ENCODE assay signal across 19 mouse cellular contexts in the genomic region with DNA sequence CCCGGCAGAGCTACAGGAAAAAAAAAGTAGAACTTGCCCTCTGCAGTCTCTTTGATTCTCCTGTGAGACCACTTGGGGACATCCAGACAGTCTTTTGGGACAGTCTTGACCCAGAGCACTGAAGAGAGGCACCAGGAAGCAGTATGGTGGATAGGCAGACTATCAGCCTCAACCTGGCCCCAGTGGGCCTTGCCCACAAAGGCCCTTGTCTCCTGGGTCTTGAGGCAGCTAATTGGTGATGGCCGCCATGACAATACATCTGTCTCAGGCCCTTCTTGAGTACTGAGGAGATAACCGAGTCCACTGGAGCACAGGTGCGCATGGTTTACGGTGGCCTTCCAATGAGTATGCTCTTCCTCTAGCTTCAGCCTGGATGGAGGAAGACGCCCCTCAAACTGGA.
A peak's percentile ranks its signal among the peaks of the same experiment; 100 is the strongest.
DNase-seq lines count a peak whose midpoint lies in the region; ATAC-seq and TF ChIP-seq lines count a peak whose summit lies in the region.
"Had no signal": no experiment of that assay in that cellular context is flagged by ENCODE, and none has a peak within 500 bp of the region (broad histone marks: within the 10 kb centered on the region; RNA-seq: fewer than 3 reads in every experiment).

No protein-coding gene starts in this region.

- no peaks in the 10 kb centered on the region for H3K79me2 ChIP-seq in heart, adult 2 months (replicated peaks; ENCODE audit: control insufficient read depth, insufficient read depth, low read length)

- H3K27me3 ChIP-seq in heart, embryonic 10.5 days (ENCODE audit: insufficient read depth, poor library complexity, severe bottlenecking) = no peaks in the 10 kb centered on the region
- H3K27me3 ChIP-seq in heart, embryonic 16.5 days (ENCODE audit: control insufficient read depth, insufficient read depth, low read length) = no peaks in the 10 kb centered on the region
- H3K27me3 ChIP-seq in heart, adult 2 months (ENCODE audit: control insufficient read depth, insufficient read depth, low read length) = no peaks in the 10 kb centered on the region
- H3K27me3 ChIP-seq: forebrain, embryonic 12.5 days; hindbrain, embryonic 13.5 days; liver, embryonic 15.5 days; lung, embryonic 15.5 days; neural tube, embryonic 12.5 days had no signal

- no peak for DNase-seq in heart, embryonic 10.5 days (ENCODE audit: low spot score)
- no peak for DNase-seq in heart, postnatal 10 days
- DNase-seq in heart, adult 2 months = no peak
- peak; percentile 47 for DNase-seq in thymus, postnatal 25 days
- no peak for DNase-seq in thymus, adult 18-20 months
- peak; percentile 52 for DNase-seq in thymus, postnatal 4 days
- DNase-seq in gastrocnemius, adult 2 months = no peak
- DNase-seq: adrenal gland, adult 2 months; cerebellum, adult 11-12 months; kidney, adult 18-20 months; liver; midbrain, embryonic 14.5 days had no signal

- no peak overlapping the region for H3K4me3 ChIP-seq in heart, embryonic 10.5 days
- H3K4me3 ChIP-seq in heart, embryonic 16.5 days (ENCODE audit: low read length) = no peak overlapping the region
- no peak overlapping the region for H3K4me3 ChIP-seq in heart, adult 2 months
- no peak overlapping the region for H3K4me3 ChIP-seq in gastrocnemius, adult 2 months
- H3K4me3 ChIP-seq: forebrain, embryonic 12.5 days; hindbrain, embryonic 13.5 days; liver, embryonic 15.5 days; lung, embryonic 15.5 days; neural tube, embryonic 12.5 days had no signal

- H3K27ac ChIP-seq in heart, embryonic 10.5 days = peak overlapping the region; percentile 79
- peak overlapping the region; percentile 76 for H3K27ac ChIP-seq in heart, embryonic 16.5 days (ENCODE audit: low read length)
- no peak overlapping the region for H3K27ac ChIP-seq in heart, adult 2 months
- no peak overlapping the region for H3K27ac ChIP-seq in gastrocnemius, adult 2 months
- H3K27ac ChIP-seq: forebrain, embryonic 12.5 days; hindbrain, embryonic 13.5 days; liver, embryonic 15.5 days; neural tube, embryonic 12.5 days; stomach, postnatal 0 days had no signal

- 64% methylated on average over 6 of the region's 6 CpGs for WGBS in heart, embryonic 10.5 days
- 61% methylated on average over 6 of the region's 6 CpGs for WGBS in heart, embryonic 16.5 days
- WGBS in heart, adult 2 months = 85% methylated on average over 6 of the region's 6 CpGs

- H3K4me2 ChIP-seq in heart, embryonic 16.5 days (ENCODE audit: low read depth, low read length) = peak overlapping the region; percentile 53
- H3K4me2 ChIP-seq: forebrain, embryonic 12.5 days; hindbrain, embryonic 13.5 days; liver, embryonic 15.5 days; lung, embryonic 15.5 days; neural tube, embryonic 12.5 days had no signal

- TF ChIP-seq EP300 in heart, adult 2 months (IDR thresholded peaks at IDR 0.05; ENCODE audit: insufficient read depth, low read depth, low read length) = no peak

- TF ChIP-seq POLR2A in heart, adult 2 months (IDR thresholded peaks at IDR 0.05; ENCODE audit: insufficient read depth, low read depth, low read length) = no peak

- ATAC-seq in heart, embryonic 16.5 days (replicated peaks; ENCODE audit: extremely low read depth, insufficient read depth, low FRiP score) = no peak

- no peaks in the 10 kb centered on the region for H3K9me3 ChIP-seq in heart, embryonic 10.5 days
- H3K9me3 ChIP-seq in heart, embryonic 16.5 days (replicated peaks; ENCODE audit: control insufficient read depth, low read length) = no peaks in the 10 kb centered on the region
- H3K9me3 ChIP-seq: forebrain, embryonic 12.5 days; hindbrain, embryonic 13.5 days; liver, embryonic 15.5 days; lung, embryonic 15.5 days; neural tube, embryonic 12.5 days had no signal

- peaks cover 38% of the 10 kb centered on the region for H3K4me1 ChIP-seq in heart, embryonic 10.5 days
- peaks cover 21% of the 10 kb centered on the region for H3K4me1 ChIP-seq in heart, embryonic 16.5 days (ENCODE audit: control insufficient read depth, insufficient read depth, low read length)
- H3K4me1 ChIP-seq in heart, adult 2 months (ENCODE audit: control insufficient read depth, insufficient read depth, low read length) = no peaks in the 10 kb centered on the region; the same call in 1 of the 2 replicates
- H3K4me1 ChIP-seq: forebrain, embryonic 12.5 days; liver, embryonic 15.5 days; neural tube, embryonic 12.5 days had no signal

- intact Hi-C loops in heart, postnatal 10 days (cut with DNase I) = no loop called here
- intact Hi-C loops in heart, adult 2 months (cut with DNase I) = no loop called here
- intact Hi-C loops in gastrocnemius, adult 2 months (cut with DNase I) = no loop called here

- no peak for TF ChIP-seq CTCF in heart, adult 2 months (IDR thresholded peaks at IDR 0.05)
- no peak for TF ChIP-seq CTCF in gastrocnemius, adult 2 months (IDR thresholded peaks at IDR 0.05)

- H3K36me3 ChIP-seq in heart, embryonic 10.5 days = no peaks in the 10 kb centered on the region
- no peaks in the 10 kb centered on the region for H3K36me3 ChIP-seq in heart, embryonic 16.5 days (ENCODE audit: control insufficient read depth, insufficient read depth)
- no peaks in the 10 kb centered on the region for H3K36me3 ChIP-seq in heart, adult 2 months (ENCODE audit: control insufficient read depth, insufficient read depth, low read length)
- H3K36me3 ChIP-seq: forebrain, embryonic 12.5 days; hindbrain, embryonic 13.5 days; liver, embryonic 15.5 days; lung, embryonic 15.5 days; neural tube, embryonic 12.5 days had no signal

- no peak overlapping the region for H3K9ac ChIP-seq in heart, embryonic 16.5 days (ENCODE audit: low read length)
- no peak overlapping the region for H3K9ac ChIP-seq in heart, adult 2 months (ENCODE audit: low read depth, low read length)
- H3K9ac ChIP-seq: forebrain, embryonic 12.5 days; hindbrain, embryonic 13.5 days; liver, embryonic 15.5 days; lung, embryonic 15.5 days; neural tube, embryonic 12.5 days had no signal

Comparison
In these comparisons a context has a peak if more than half of its experiments do, and no peak if none do; other contexts are left out.
1. DNase-seq: peak in thymus, postnatal 25 days (single experiment) and thymus, postnatal 4 days (single experiment); none in heart, embryonic 10.5 days (single experiment), heart, postnatal 10 days (0 of 2), heart, adult 2 months (0 of 2), thymus, adult 18-20 months (0 of 2) and gastrocnemius, adult 2 months (single experiment).
2. H3K27ac ChIP-seq: peak in heart, embryonic 10.5 days (single experiment) and heart, embryonic 16.5 days (single experiment); none in heart, adult 2 months (single experiment) and gastrocnemius, adult 2 months (single experiment).